Mouse (Mus musculus): ENCODE data around the gene Xylt1.

The Xylt1 gene

GRCm38 (mm10) chr7:117716876-117717408 lies 336.2 kb downstream of the Xylt1 start:
- TF ChIP-seq GATA4 (IDR thresholded peaks at IDR 0.05; ENCODE audit: insufficient replicate concordance, low read length): no peak

- no peak for TF ChIP-seq GATA4 (IDR thresholded peaks at IDR 0.05; ENCODE audit: insufficient replicate concordance, low read length)
These were observed 339.6 kb downstream of the Xylt1 start for GRCm38 (mm10) chr7:117720426-117720825.
